Mouse (Mus musculus) bone marrow, adult 2 months (tissue): ENCODE measurements around the gene Pebp1. TPM values are rescaled to one million over a fixed set of nuclear protein-coding genes. Genes with fewer than 3 reads are reported as not detected.

Experiments
- H3K27ac ChIP-seq: fragments of 200-500 bp; 2 replicates; pipeline ENCODE4 v1.5.1; 2012; ENCODE audit warnings: low read depth, mild to moderate bottlenecking, control low read depth, inconsistent platforms, low read length; ENCODE audit not compliant: control insufficient read depth, poor library complexity, insufficient read depth
- H3K4me1 ChIP-seq: fragments of 200-500 bp; 2 replicates; pipeline ENCODE4 v1.6.1; 2011; ENCODE audit warnings: low read length; ENCODE audit not compliant: control insufficient read depth, insufficient read depth
- H3K4me3 ChIP-seq: fragments of 200-500 bp; replicated peaks from 2 replicates; pipeline ENCODE3; 2011; ENCODE audit warnings: mild to moderate bottlenecking, low read depth, low read length, control low read depth; ENCODE audit not compliant: control insufficient read depth
- CTCF ChIP-seq: fragments of 200-500 bp; IDR thresholded peaks from 2 replicates; pipeline ENCODE4 v1.5.1; 2011; ENCODE audit warnings: low read length, control low read depth; ENCODE audit not compliant: control insufficient read depth, insufficient read depth
- POLR2A ChIP-seq: fragments of 200-500 bp; IDR thresholded peaks from 2 replicates; pipeline ENCODE4 v1.6.1; 2011; ENCODE audit warnings: low read depth, mild to moderate bottlenecking, control low read depth, low read length, borderline replicate concordance; ENCODE audit not compliant: control insufficient read depth
- WGBS: fragments of 180-500 bp; shearing (Covaris S2); methylation state at CpG from one replicate; pipeline ENCODE4 v1.1.7; 2018; 5-methylcytosine and 5-hydroxymethylcytosine counted together
- polyA plus RNA-seq: library from polyadenylated mRNA; stranded (reverse); fragments of >200 nt; gene quantifications from 2 replicates; pipeline ENCODE4 v1.2.4, GENCODE M21; 2011; ENCODE audit warnings: low replicate concordance; ENCODE audit not compliant: missing spikeins, insufficient read depth, insufficient read length

Pebp1 gene
- polyA plus RNA-seq, 1 experiment: 61.4 TPM

GRCm38 (mm10) chr5:117264701-117265100, 22.7 kb downstream of the Pebp1 start:
- Histone ChIP-seq H3K27ac (no peak overlapping the region), H3K4me1 (no peaks in the 10 kb centered on the region), H3K4me3 (no peak overlapping the region)
- TF ChIP-seq CTCF (no peak), POLR2A (no peak)
- 82% methylated on average over 5 of the region's 5 CpGs for WGBS

GRCm38 (mm10) chr5:117263566-117263965, 23.9 kb downstream of the Pebp1 start:
- TF ChIP-seq CTCF (no peak), POLR2A (no peak)
- Histone ChIP-seq H3K4me1 (no peaks in the 10 kb centered on the region), H3K27ac (no peak overlapping the region), H3K4me3 (no peak overlapping the region)
- WGBS: 87% methylated on average over 21 of the region's 21 CpGs

- 94% methylated on average over 15 of the region's 15 CpGs for WGBS
- no peak overlapping the region for H3K27ac ChIP-seq
- TF ChIP-seq POLR2A (no peak), CTCF (no peak)
- no peaks in the 10 kb centered on the region for H3K4me1 ChIP-seq
- H3K4me3 ChIP-seq: no peak overlapping the region
Measured at GRCm38 (mm10) chr5:117258276-117258675, 29.1 kb downstream of the Pebp1 start.

- no peak for TF ChIP-seq CTCF
- no peak for TF ChIP-seq POLR2A
- H3K4me1 ChIP-seq: no peaks in the 10 kb centered on the region
- H3K4me3 ChIP-seq: no peak overlapping the region
- 94% methylated on average over 3 of the region's 3 CpGs for WGBS
- no peak overlapping the region for H3K27ac ChIP-seq
Measured at GRCm38 (mm10) chr5:117251763-117252162, 35.7 kb downstream of the Pebp1 start.

- H3K27ac ChIP-seq: no peak overlapping the region
- H3K4me1 ChIP-seq: no peaks in the 10 kb centered on the region
- TF ChIP-seq POLR2A (no peak), CTCF (no peak)
- WGBS: 93% methylated on average over 24 of the region's 24 CpGs
- no peak overlapping the region for H3K4me3 ChIP-seq
Measured at GRCm38 (mm10) chr5:117250796-117251195, 36.6 kb downstream of the Pebp1 start.

GRCm38 (mm10) chr5:117248351-117248750, 39.1 kb downstream of the Pebp1 start:
- WGBS: 87% methylated on average over 10 of the region's 10 CpGs
- Histone ChIP-seq H3K27ac (no peak overlapping the region), H3K4me1 (no peaks in the 10 kb centered on the region), H3K4me3 (no peak overlapping the region)
- TF ChIP-seq POLR2A (no peak), CTCF (no peak)

GRCm38 (mm10) chr5:117245170-117245569, 42.3 kb downstream of the Pebp1 start:
- Histone ChIP-seq H3K4me1 (no peaks in the 10 kb centered on the region), H3K27ac (no peak overlapping the region), H3K4me3 (no peak overlapping the region)
- WGBS: 85% methylated on average over 8 of the region's 8 CpGs
- TF ChIP-seq POLR2A (no peak), CTCF (no peak)

- Histone ChIP-seq H3K27ac (no peak overlapping the region), H3K4me1 (no peaks in the 10 kb centered on the region), H3K4me3 (no peak overlapping the region)
- no peak for TF ChIP-seq POLR2A
- no peak for TF ChIP-seq CTCF
- WGBS: 92% methylated on average over 22 of the region's 22 CpGs
Measured at GRCm38 (mm10) chr5:117242671-117243478, 44.5 kb downstream of the Pebp1 start.
